Mouse (Mus musculus): Measurements from ENCODE around the gene Fchsd2.

The Fchsd2 gene

GRCm38 (mm10) chr7:101318848-101319247 is 226.2 kb downstream of the Fchsd2 start:
- no peak for DNase-seq (ENCODE audit: low read depth)

- no peak for DNase-seq (ENCODE audit: low read depth)
Measured at GRCm38 (mm10) chr7:101319796-101320195, 227.1 kb downstream of the Fchsd2 start.

- no peak for DNase-seq (ENCODE audit: low read depth)
Measured at GRCm38 (mm10) chr7:101320399-101321217, 227.9 kb downstream of the Fchsd2 start.

- DNase-seq (ENCODE audit: low read depth) = no peak
Measured at GRCm38 (mm10) chr7:101321218-101321827, 228.7 kb downstream of the Fchsd2 start.

GRCm38 (mm10) chr7:101323141-101323594 is 230.5 kb downstream of the Fchsd2 start:
- no peak for DNase-seq (ENCODE audit: low read depth)

GRCm38 (mm10) chr7:101324142-101324962 is 231.7 kb downstream of the Fchsd2 start:
- DNase-seq (ENCODE audit: low read depth) = no peak

GRCm38 (mm10) chr7:101326006-101326405 is 233.3 kb downstream of the Fchsd2 start:
- no peak for DNase-seq (ENCODE audit: low read depth)

GRCm38 (mm10) chr7:101327263-101327662 is 234.6 kb downstream of the Fchsd2 start:
- no peak for DNase-seq (ENCODE audit: low read depth)

- DNase-seq (ENCODE audit: low read depth) = no peak
Measured at GRCm38 (mm10) chr7:101327786-101328185, 235.1 kb downstream of the Fchsd2 start.

- DNase-seq (ENCODE audit: low read depth) = peak; percentile 62
Measured at GRCm38 (mm10) chr7:101328621-101329158, 236.0 kb downstream of the Fchsd2 start.

- no peak for DNase-seq (ENCODE audit: low read depth)
Measured at GRCm38 (mm10) chr7:101329606-101330005, 236.9 kb downstream of the Fchsd2 start.

GRCm38 (mm10) chr7:101330074-101330840 is 237.6 kb downstream of the Fchsd2 start:
- no peak for DNase-seq (ENCODE audit: low read depth)

GRCm38 (mm10) chr7:101330841-101331173 is 238.1 kb downstream of the Fchsd2 start:
- DNase-seq (ENCODE audit: low read depth) = no peak

- no peak for DNase-seq (ENCODE audit: low read depth)
Measured at GRCm38 (mm10) chr7:101332045-101332831, 239.6 kb downstream of the Fchsd2 start.

All from fibroblast of lung, adult 2 months (primary cell).